Mouse (Mus musculus) spleen, adult 2 months (tissue): ENCODE results near the gene Osbpl7. TPM values are rescaled to one million over a fixed set of nuclear protein-coding genes. Genes with fewer than 3 reads are reported as not detected.

ENCODE experiments used
- DNase-seq, 2 experiments: peaks; one replicate each; pipeline versions ENCODE4 v3.0.0 to v3.0.0-alpha.2; 2012 to 2021; ENCODE audit warnings: low spot score in 2 of 2, low read depth in 1 of 2
- H3K27ac ChIP-seq: fragments of 200-500 bp; 2 replicates; pipeline ENCODE4 v1.5.1; 2012; ENCODE audit warnings: low read length, inconsistent platforms; ENCODE audit not compliant: insufficient read depth
- H3K27me3 ChIP-seq: fragments of 200-500 bp; 2 replicates; pipeline ENCODE4 v1.6.1; 2012; ENCODE audit warnings: mild to moderate bottlenecking, moderate library complexity, low read length, inconsistent platforms; ENCODE audit not compliant: control insufficient read depth, insufficient read depth
- H3K36me3 ChIP-seq: fragments of 200-500 bp; 2 replicates; pipeline ENCODE4 v1.6.1; 2012; ENCODE audit warnings: mild to moderate bottlenecking, low read length, inconsistent platforms; ENCODE audit not compliant: control insufficient read depth, insufficient read depth
- H3K4me1 ChIP-seq: fragments of 200-500 bp; 2 replicates; pipeline ENCODE4 v1.6.1; 2011; ENCODE audit warnings: inconsistent platforms; ENCODE audit not compliant: control insufficient read depth, insufficient read depth, insufficient read length
- H3K4me3 ChIP-seq: fragments of 200-500 bp; 2 replicates; pipeline ENCODE4 v1.5.1; 2011; ENCODE audit warnings: mild to moderate bottlenecking, inconsistent platforms; ENCODE audit not compliant: insufficient read depth, insufficient read length; ENCODE audit errors: extremely low read depth
- CTCF ChIP-seq: fragments of 200-500 bp; IDR thresholded peaks from 2 replicates; pipeline ENCODE4 v1.5.1; 2011; ENCODE audit warnings: mild to moderate bottlenecking, inconsistent platforms; ENCODE audit not compliant: insufficient read depth, insufficient read length, insufficient replicate concordance; ENCODE audit errors: extremely low read depth
- POLR2A ChIP-seq: fragments of 200-500 bp; IDR thresholded peaks from 2 replicates; pipeline ENCODE4 v1.6.1; 2011; ENCODE audit warnings: low read depth, low read length, inconsistent platforms
- WGBS: fragments of 180-500 bp; shearing (Covaris S2); methylation state at CpG from one replicate; pipeline ENCODE4 v1.1.7; 2018; 5-methylcytosine and 5-hydroxymethylcytosine counted together
- polyA plus RNA-seq: library from polyadenylated mRNA; depleted of rRNA; stranded (reverse); fragments of >200 nt; gene quantifications from 2 replicates; pipeline ENCODE4 v1.2.3, GENCODE M21; 2012

The Osbpl7 gene
- polyA plus RNA-seq, 1 experiment: 19.1 TPM

DNA sequence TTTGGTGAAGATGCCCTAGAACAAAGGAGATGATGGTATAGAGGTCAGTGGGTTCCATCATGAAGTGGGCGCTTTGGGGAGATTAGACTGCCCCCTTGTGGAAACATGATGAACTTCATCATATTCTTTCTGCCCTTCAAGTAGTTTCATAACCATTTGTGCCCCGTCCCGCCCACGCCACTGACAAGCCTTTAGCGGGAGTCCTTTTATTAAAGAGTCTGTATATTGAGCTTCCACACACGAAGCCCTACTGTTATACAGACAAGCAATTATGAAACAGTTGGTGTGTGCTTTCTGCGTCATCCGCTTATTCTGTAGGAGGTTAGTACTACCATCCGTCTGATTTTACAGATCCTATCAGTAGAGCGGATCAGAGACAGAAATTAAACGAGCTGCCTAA lies 32.5 kb downstream of the Osbpl7 start:
- peak; percentile 19 to 44 for DNase-seq
- H3K36me3 ChIP-seq: no peaks in the 10 kb centered on the region
- no peak overlapping the region for H3K4me3 ChIP-seq
- TF ChIP-seq POLR2A (no peak), CTCF (peak; percentile 14; the same call in 1 of the 2 replicates)
- no peaks in the 10 kb centered on the region for H3K4me1 ChIP-seq
- 0 out of 2 replicates have a peak, but pooled peaks cover 1% of the 10 kb centered on the region for H3K27me3 ChIP-seq
- H3K27ac ChIP-seq: no peak overlapping the region
- WGBS: 31% methylated on average over 11 of the region's 11 CpGs

DNA sequence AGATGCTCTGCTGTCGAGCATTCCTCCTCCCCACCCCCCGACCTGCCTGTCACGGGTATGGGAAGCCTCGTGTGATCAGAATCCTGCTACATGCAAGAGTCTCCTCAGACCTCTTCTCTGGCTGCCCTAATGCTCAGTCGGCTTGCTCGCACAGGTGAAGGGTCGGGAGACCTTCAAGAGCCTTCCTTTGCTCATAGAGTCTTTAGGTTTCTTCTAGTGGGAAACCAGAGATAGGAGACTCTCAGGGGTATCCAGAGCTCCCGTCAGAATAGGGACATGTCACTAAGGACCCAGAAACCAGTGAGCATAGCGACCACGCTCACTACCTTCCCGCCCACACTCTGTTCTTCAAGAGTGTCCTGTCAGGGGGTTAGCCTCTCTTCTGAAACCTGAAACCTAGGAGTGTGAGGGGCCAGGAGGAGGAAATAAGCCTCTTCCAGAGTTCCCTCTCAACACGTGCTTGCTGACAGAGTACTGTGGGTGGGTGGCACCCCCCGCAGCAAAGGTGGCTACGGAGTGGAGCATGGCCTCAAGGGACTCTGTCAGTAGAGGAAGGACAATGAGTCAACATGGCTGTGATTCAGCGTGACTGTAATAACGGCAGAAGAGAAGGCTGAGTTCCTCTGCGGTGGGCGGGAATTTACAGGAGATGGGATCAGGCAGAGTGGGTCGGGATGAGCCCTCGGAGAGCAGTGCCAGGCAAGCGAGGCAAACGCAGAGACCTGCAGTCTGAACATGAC lies 33.1 kb downstream of the Osbpl7 start:
- no peak for DNase-seq
- H3K27me3 ChIP-seq: 0 out of 2 replicates have a peak, but pooled peaks cover 1% of the 10 kb centered on the region
- H3K4me3 ChIP-seq: no peak overlapping the region
- H3K4me1 ChIP-seq: no peaks in the 10 kb centered on the region
- TF ChIP-seq CTCF (no peak), POLR2A (no peak)
- WGBS: 31% methylated on average over 22 of the region's 22 CpGs
- no peak overlapping the region for H3K27ac ChIP-seq
- H3K36me3 ChIP-seq: no peaks in the 10 kb centered on the region

DNA sequence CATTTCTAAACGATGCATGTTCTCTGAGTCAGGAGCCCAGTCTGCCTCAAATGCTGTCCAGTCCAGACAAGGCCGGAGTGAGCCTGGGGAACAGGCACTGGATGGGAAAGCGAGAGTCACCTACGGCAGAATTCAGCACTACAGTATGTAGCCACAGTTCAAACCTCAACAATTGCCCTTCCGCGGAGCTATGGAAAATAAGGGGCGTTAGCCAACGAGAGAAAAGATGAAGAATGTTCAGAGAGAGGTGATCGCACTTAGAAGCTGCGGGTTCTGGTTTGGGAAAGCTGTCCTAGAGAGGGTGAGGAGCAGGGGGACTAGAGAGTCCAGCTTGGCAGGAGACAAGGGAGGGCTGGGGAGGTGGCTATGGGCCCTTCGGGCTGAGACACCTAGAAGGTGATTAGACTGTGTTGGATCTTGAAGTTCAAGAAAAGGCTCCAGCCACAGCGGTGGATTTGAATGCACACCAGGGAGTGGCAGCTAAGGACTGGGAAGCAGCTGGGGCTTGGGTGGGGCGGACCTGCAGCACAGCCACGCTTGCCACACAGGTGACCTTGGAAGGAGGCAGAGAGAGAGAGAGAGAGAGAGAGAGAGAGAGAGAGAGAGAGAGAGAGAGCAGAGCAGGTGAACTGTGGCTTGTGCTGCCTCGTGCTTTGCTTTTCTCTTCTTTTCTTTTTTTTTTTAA lies 34.5 kb downstream of the Osbpl7 start:
- TF ChIP-seq CTCF: no peak
- no peak for TF ChIP-seq POLR2A
- no peak overlapping the region for H3K27ac ChIP-seq
- 0 out of 2 replicates have a peak, but pooled peaks cover 1% of the 10 kb centered on the region for H3K27me3 ChIP-seq
- no peak for DNase-seq
- WGBS: 86% methylated on average over 15 of the region's 15 CpGs
- H3K36me3 ChIP-seq: no peaks in the 10 kb centered on the region
- H3K4me1 ChIP-seq: no peaks in the 10 kb centered on the region
- H3K4me3 ChIP-seq: no peak overlapping the region

DNA sequence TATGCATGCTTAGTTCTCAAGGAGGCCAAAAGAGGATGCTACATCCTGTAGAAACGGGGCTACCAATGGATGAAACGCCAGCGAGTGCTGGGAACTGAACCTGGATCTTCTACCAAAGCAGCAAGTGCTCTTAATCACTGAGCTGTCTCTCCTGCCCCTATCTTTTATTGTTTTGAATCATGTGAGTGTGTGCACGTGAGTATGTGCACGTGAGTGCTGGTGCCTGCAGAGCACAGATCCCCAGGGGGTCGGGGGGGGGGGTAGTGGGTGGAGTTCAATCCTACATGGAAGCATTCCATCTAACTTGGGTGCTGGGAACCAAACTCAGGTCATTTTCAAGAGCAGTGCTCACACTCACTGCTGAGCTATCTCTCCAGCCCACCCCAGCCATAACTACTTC lies 35.9 kb downstream of the Osbpl7 start:
- Histone ChIP-seq H3K27ac (no peak overlapping the region), H3K36me3 (no peaks in the 10 kb centered on the region), H3K4me1 (no peaks in the 10 kb centered on the region), H3K27me3 (0 out of 2 replicates have a peak, but pooled peaks cover 1% of the 10 kb centered on the region), H3K4me3 (no peak overlapping the region)
- no peak for DNase-seq
- TF ChIP-seq POLR2A: no peak
- 72% methylated on average over 6 of the region's 6 CpGs for WGBS

DNA sequence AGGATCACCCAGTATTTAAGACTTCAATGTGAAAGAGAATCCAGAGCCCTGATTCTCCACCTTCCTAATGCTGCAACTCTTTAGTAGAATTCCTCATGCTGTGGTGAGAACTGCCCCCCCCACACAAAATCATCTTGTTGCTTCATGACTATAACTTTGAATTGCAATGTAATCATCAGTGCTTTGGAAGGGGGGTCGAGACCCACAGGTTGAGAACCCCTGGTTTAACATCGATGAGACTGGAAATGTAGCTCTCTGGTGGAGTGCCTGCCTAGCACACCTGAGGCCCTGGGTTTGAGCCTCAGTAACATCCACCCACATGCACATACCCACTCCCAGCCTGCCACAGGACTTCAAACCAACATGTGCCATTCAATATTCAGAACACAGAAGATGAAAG lies 44.2 kb downstream of the Osbpl7 start:
- H3K27me3 ChIP-seq: peaks cover 3% of the 10 kb centered on the region; the same call in 1 of the 2 replicates

DNA sequence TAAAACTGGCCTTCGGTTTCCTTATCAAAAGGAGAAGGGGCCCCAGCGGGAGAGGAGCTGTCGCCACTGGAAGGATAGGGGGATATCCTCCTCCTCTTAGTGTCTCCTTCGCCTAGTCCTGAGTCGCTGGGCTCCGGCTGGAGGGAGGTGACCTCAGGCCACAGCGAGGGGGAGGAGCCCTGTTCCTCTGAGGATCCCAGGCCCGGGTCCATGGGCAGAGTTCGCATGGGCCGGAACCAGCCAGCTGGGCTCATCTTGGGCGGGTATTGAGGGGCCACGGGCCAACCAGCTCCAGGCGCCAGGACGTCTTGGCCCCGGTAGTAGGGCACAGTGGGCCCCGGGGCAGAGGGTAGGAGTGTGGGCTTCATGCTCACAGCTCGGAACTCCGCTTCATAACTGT lies 48.4 kb downstream of the Osbpl7 start:
- H3K27ac ChIP-seq: no peak overlapping the region
- WGBS: 25% methylated on average over 18 of the region's 18 CpGs
- TF ChIP-seq POLR2A: no peak
- no peak for TF ChIP-seq CTCF
- H3K36me3 ChIP-seq: peaks cover 1% of the 10 kb centered on the region; the same call in 1 of the 2 replicates
- no peak for DNase-seq
- peaks cover 3% of the 10 kb centered on the region; the same call in 1 of the 2 replicates for H3K27me3 ChIP-seq
- no peak overlapping the region for H3K4me3 ChIP-seq
- peaks cover 2% of the 10 kb centered on the region; the same call in 1 of the 2 replicates for H3K4me1 ChIP-seq

More for the DNA sequence above, 44.2 kb downstream of the Osbpl7 start:
- DNase-seq: no peak
- no peak for TF ChIP-seq POLR2A
- no peak for TF ChIP-seq CTCF
- 62% methylated on average over 2 of the region's 2 CpGs for WGBS
- H3K4me1 ChIP-seq: no peaks in the 10 kb centered on the region
- no peak overlapping the region for H3K27ac ChIP-seq
- H3K4me3 ChIP-seq: no peak overlapping the region
- peaks cover 1% of the 10 kb centered on the region; the same call in 1 of the 2 replicates for H3K36me3 ChIP-seq

DNA sequence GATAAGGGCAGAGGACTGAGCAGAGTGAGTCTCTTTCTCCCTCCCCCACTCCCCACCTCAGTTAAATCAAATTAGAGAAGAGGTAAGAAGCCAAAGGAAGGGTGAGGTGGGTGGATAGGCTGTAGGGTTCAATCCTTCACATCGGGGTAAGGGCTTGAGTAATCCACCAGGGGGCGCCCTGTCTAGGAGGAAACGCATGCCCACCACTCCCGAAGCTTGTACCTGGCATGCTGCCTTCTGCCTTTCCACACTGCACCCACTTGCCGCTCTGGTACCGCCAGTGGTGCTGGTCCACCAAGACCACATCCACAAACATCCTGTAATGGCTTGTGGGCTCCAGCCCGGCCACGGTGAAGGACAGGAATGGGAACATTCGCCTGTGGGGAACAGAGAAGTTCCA lies 51.3 kb downstream of the Osbpl7 start:
- DNase-seq: peak; percentile 47 to 75
- peak; percentile 85; the same call in 1 of the 2 replicates for TF ChIP-seq CTCF
- no peak for TF ChIP-seq POLR2A
- 12% methylated on average over 9 of the region's 9 CpGs for WGBS
- H3K27me3 ChIP-seq: peaks cover 3% of the 10 kb centered on the region; the same call in 1 of the 2 replicates
- peaks cover 1% of the 10 kb centered on the region; the same call in 1 of the 2 replicates for H3K36me3 ChIP-seq
- no peak overlapping the region for H3K27ac ChIP-seq
- H3K4me1 ChIP-seq: peaks cover 2% of the 10 kb centered on the region; the same call in 1 of the 2 replicates
- no peak overlapping the region for H3K4me3 ChIP-seq
